Mouse (Mus musculus) adrenal gland, postnatal 25 days (tissue): ENCODE results near the gene Ttc25. TPM values are rescaled to one million over a fixed set of nuclear protein-coding genes. Genes with fewer than 3 reads are reported as not detected.
"Not testable (repeated sequence)": the region's sequence is repeated elsewhere in the genome, so short reads cannot be mapped to it uniquely, and the experiment has no call there.

Experiments
- DNase-seq: peaks from one replicate; pipeline ENCODE4 v3.0.0; 2021; ENCODE audit warnings: mixed read lengths
- total RNA-seq: library from RNA; stranded (reverse); gene quantifications from 2 replicates; pipeline ENCODE4 v1.2.3, GENCODE M21; 2021

The Ttc25 gene
- total RNA-seq, 1 experiment from 2014 or later: 5.5 TPM

DNA sequence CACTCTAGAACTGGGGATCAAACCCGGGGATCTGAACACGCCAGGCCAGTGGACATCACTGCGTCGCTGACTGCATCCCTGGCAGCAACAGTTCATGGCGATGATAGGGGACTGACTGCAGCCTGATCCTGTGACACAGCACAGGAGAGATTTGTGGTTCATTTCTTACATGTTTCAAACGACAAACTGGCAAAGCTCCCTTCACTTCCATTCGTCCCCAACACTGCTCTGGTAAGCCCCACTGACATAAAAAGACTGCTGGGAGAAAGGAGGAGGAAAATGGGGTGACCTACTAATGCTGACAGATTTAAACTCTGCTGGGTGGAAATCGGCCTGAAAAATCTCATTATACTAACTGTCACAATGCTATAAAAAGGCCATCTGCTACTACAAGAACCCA lies 58.4 kb downstream of the Ttc25 start:
- no peak for DNase-seq

GRCm38 (mm10) chr11:100604321-100605005 lies 59.1 kb downstream of the Ttc25 start:
- DNase-seq: no peak

DNA sequence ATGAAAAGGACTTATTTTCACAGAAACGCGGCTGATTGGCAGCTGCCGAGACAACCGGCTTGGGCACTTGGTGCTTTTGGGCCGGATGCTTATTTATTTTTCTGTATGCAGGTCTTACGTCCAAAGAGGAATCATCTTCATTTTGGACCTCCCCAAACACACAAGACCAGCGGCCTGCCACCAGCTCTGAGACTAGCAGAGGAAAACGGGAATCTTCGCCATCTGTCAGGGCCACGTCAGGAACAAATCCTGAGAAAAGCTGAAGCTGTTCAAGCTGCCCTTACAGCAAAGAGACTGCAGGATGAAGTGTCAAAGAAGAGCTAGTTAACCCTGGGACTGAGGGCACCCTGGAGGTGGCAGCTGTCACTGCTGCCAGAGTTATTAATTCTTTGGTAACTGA lies 60.0 kb downstream of the Ttc25 start:
- DNase-seq: no peak

GRCm38 (mm10) chr11:100607121-100607520 lies 61.7 kb downstream of the Ttc25 start:
- no peak for DNase-seq

DNA sequence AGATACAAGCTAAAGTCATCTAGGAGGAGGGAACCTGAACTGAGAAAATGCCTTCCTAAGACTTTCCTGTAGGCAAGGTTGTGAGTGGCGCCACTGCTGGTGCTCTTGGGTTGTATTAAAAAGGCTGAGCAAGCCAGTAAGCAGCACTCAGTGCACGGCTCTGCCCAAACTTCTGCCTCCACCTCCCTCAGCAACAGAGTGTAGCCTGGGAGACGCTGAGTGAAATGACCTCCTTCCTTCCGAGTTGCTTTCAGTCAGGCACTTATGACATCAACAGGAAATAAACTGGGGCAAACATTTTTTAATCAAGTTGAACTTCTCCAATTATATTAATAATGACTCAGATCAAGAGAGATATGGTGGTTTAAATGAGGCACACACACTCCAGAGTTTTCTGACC lies 63.4 kb downstream of the Ttc25 start:
- DNase-seq: no peak

- no peak for DNase-seq
Observed at GRCm38 (mm10) chr11:100609355-100609996, 64.1 kb downstream of the Ttc25 start.

- no peak for DNase-seq
Observed at GRCm38 (mm10) chr11:100609997-100610680, 64.7 kb downstream of the Ttc25 start.

DNA sequence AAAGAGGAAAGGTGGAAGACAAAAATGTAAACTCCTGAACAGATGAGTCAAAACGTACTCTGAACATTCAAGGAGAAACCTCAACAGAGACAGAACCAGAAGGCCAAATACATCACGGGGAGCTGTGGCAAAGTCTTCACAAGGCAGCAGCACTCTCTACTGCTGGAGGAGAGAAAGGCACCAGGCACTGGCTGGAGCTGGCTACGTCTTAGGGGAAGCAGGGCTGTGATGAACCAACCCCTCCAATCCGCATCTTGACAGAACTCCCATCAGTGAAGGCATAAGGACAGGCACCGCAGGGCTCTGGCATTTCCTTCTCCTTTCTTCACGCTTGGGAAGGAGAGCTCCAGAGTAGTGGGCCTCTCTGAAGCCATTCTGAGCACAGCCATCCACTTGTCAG lies 66.2 kb downstream of the Ttc25 start:
- DNase-seq: no peak

GRCm38 (mm10) chr11:100613241-100613640 lies 67.8 kb downstream of the Ttc25 start:
- DNase-seq: no peak

DNA sequence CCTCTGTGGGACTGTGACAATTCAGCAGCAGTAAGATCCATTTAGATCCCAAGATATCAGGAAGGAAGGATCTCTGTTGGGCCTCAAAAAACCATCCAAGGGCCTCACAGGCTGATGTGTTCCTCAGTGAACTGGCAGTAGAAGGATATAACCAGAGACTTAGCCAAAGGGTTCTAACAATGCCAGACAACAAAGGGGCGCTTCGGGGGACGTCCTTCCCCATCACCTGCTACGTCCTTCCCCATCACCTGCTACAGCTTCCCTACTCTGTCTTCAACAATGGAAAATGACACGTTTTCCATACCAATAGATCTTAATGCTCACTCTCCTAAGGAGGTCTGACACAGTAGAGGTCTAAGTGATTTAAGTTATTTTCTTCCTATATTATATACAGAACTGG lies 70.9 kb downstream of the Ttc25 start:
- no peak for DNase-seq

DNA sequence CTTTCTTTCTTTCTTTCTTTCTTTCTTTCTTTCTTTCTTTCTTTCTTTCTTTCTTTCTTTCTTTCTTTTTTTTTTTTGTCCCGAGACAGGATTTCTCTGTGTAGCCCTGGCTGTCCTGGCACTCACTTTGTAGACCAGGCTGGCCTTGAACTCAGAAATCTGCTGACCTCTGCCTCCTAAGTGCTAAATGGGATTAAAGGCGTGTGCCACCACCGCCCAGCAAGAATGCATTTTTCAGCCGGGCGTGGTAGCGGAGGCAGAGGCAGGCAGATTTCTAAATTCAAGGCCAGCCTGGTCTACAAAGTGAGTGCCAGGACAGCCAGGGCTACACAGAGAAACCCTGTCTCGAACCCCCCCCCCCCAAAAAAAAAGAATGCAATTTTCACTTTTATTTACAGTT lies 71.4 kb downstream of the Ttc25 start:
- DNase-seq: not testable (repeated sequence)

DNA sequence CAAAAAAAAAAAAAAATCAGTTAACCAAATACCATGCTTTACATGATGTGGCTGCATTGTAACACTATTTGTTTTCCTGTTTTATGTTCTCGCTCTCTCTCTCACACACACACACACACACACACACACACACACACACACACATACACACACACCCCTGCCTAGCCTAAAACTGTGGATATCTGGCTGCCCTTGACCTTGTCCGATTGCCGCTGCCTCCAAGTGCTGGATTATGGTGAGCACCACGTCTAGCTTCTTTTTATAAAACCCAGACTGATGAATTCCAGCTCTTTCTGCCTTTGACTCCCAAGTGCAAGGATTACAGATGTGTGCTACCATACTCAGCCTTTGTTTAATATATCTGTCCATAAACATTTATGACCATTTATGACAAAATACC lies 72.1 kb downstream of the Ttc25 start:
- DNase-seq: no peak

GRCm38 (mm10) chr11:100618761-100619484 lies 73.5 kb downstream of the Ttc25 start, which contains the start of gene Nkiras2:
Gene Nkiras2, plus strand, starts transcription at chr11:100619244.
- peak; percentile 69 for DNase-seq

- peak; percentile 92 for DNase-seq
Observed at GRCm38 (mm10) chr11:100619485-100619975, 74.1 kb downstream of the Ttc25 start.

DNA sequence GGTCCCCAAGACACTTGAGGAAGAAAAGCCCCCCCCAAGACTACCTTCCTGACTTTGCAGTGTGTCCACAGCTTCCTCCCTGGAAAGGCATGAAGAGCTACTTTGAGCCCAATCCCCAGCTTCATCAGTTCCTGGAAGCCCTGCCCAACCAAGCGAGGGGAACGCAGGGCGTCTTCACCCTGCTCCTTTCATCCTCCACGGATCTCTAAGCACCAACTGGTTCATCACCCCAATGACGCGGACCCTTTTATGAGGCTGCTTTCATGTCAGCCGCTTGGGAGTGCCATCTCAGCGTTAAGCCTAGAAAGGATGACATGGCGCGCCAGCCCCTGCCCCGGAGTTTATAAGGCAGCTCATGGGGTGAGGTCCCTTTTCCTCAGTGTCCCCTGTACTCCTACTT lies 74.6 kb downstream of the Ttc25 start, which contains the start of gene Dnajc7:
Dnajc7 (minus strand) TSS at position 187 of the 400 bp plus-strand sequence.
- no peak for DNase-seq

Other genes with a start within 250 kb of the Ttc25 start
- gene Eif1, start 225.7 kb upstream of the Ttc25 start, total RNA-seq: 904 and 1,056 TPM in 2 replicates
- gene Gast, start 211.2 kb upstream of the Ttc25 start, total RNA-seq: not detected in 2 replicates
- 46.0 and 68.7 TPM in 2 replicates for gene Hap1, start 189.5 kb upstream of the Ttc25 start, total RNA-seq
- gene Jup, start 147.8 kb upstream of the Ttc25 start, total RNA-seq: 59.5 and 81.5 TPM in 2 replicates
- 25.7 and 29.4 TPM in 2 replicates for gene P3h4, start 130.8 kb upstream of the Ttc25 start, total RNA-seq
- 23.8 and 24.7 TPM in 2 replicates for gene Fkbp10, start 129.9 kb upstream of the Ttc25 start, total RNA-seq
- gene Nt5c3b, start 103.8 kb upstream of the Ttc25 start, total RNA-seq: 60.3 and 63.2 TPM in 2 replicates
- gene Klhl10, start 103.7 kb upstream of the Ttc25 start, total RNA-seq: 1.2 and 1.3 TPM in 2 replicates
- gene Klhl11, start 72.9 kb upstream of the Ttc25 start, total RNA-seq: 55.1 and 62.2 TPM in 2 replicates
- gene Acly, start 17.6 kb upstream of the Ttc25 start, total RNA-seq: 1,778 and 1,859 TPM in 2 replicates
- gene Cnp, start 29.3 kb downstream of the Ttc25 start, total RNA-seq: 35.4 and 57.8 TPM in 2 replicates
- 40.3 and 46.8 TPM in 2 replicates for gene Nkiras2, start 73.6 kb downstream of the Ttc25 start, total RNA-seq
- gene Dnajc7, start 74.6 kb downstream of the Ttc25 start, total RNA-seq: 237 and 251 TPM in 2 replicates
- gene Zfp385c, start 146.8 kb downstream of the Ttc25 start, total RNA-seq: 0.43 TPM in 1 of 2 replicates, not detected in the other
- gene Dhx58, start 158.7 kb downstream of the Ttc25 start, total RNA-seq: 47.4 and 63.8 TPM in 2 replicates
- 52.2 and 53.5 TPM in 2 replicates for gene Kat2a, start 166.9 kb downstream of the Ttc25 start, total RNA-seq
- gene Hspb9, start 168.2 kb downstream of the Ttc25 start, total RNA-seq: not detected in 2 replicates
- 160 and 171 TPM in 2 replicates for gene Rab5c, start 192.6 kb downstream of the Ttc25 start, total RNA-seq
- 0.21 TPM in 1 of 2 replicates, not detected in the other for gene Kcnh4, start 214.3 kb downstream of the Ttc25 start, total RNA-seq
- gene Hcrt, start 217.3 kb downstream of the Ttc25 start, total RNA-seq: not detected in 2 replicates
- gene Ghdc, start 225.3 kb downstream of the Ttc25 start, total RNA-seq: 21.0 and 32.1 TPM in 2 replicates